Mouse (Mus musculus) layer of hippocampus, adult 8-10 months (tissue): ENCODE results near the gene RPS10-NUDT3. TPM values are rescaled to one million over a fixed set of nuclear protein-coding genes. Genes with fewer than 3 reads are reported as not detected.

ENCODE experiments used
- DNase-seq, 2 experiments: peaks; one replicate each; pipeline ENCODE4 v3.0.0; 2022; ENCODE audit warnings: low spot score in 2 of 2
- total RNA-seq, 4 experiments: library from RNA; stranded (reverse); gene quantifications; 2 replicates each; pipeline ENCODE4 v1.2.4; 2022

RPS10-NUDT3 gene
- total RNA-seq, 4 experiments from 2014 or later = 1.6 TPM; not detected in 3

GRCm38 (mm10) chr17:27575116-27575776, 59.8 kb downstream of the RPS10-NUDT3 start:
- peak in 1 of 2 experiments; percentile 10 for DNase-seq

DNA sequence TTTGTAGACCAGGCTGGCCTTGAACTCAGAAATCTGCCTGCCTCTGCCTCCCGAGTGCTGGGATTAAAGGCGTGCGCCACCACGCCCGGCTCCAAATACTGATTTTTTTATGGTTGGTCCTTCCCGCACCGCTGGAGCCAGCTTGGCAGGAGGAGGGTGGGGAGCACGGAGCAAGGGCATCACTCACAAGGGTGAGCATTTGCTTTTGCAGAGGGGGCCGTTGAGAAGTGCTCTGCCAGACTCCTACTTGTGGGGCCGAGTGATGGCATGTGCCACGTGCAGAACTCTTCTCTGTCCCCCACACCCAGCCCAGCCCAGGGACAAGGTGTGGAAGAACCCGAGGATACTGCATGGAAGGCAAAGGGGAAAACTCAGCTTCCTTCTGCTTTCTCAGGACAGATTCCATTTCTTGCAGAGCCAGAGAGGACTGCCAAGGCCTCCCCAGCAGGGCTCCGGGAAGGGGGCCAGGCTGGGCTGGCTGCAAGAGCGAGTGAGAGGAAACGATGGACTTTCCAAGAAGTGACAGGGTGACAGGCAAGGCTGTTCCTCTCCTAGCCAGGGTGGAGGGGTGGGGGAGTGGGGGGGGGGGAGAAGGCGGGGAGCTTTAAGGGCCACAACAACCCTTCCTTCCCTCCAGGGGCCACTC, 60.4 kb downstream of the RPS10-NUDT3 start:
- DNase-seq = peak in 1 of 2 experiments; percentile 55

DNA sequence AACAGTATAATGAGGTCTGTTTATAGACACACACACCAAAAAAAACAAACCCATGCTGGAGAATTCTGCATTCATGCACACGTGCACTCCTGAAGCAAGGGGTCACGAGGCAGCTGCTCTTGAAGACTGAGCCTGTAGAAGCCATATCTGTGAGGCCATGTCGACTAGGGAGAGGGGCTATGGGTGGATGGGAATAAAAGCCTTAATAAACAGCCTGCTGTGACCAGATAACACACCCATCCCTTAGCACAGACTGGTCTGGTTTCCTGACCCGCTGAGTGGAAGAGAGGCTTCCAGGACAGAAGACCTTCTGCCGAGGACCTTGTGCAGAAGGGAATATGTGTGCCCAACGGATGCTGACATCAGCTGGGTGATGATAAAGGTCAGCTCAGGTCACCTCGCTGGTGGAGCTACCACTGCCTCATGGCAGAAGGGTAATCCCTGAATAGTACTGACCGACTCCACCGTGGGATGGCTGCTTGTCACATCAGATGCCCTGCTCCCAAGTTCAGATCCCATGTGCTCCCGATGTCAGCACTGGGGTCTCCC, 61.2 kb downstream of the RPS10-NUDT3 start:
- no peak for DNase-seq

DNA sequence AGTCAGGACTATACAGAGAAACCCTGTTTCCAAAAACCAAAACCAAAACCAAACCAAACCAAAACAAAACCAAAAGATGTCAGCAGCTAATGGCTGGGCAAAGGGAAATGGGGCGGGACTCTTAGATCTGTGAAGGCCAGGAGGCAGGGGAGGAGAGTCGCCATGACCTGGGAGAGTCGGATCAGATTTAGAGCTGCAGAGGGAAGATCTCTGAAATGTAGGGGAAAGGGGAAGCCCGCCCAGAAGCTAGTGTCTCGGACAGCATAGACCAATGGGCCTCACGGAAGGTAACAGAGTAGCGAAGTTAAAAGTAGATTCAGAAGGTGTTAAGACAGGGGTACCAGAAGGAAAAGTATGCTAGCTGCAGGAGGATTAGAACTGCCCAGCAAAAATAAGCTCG, 63.7 kb downstream of the RPS10-NUDT3 start:
- no peak for DNase-seq

DNA sequence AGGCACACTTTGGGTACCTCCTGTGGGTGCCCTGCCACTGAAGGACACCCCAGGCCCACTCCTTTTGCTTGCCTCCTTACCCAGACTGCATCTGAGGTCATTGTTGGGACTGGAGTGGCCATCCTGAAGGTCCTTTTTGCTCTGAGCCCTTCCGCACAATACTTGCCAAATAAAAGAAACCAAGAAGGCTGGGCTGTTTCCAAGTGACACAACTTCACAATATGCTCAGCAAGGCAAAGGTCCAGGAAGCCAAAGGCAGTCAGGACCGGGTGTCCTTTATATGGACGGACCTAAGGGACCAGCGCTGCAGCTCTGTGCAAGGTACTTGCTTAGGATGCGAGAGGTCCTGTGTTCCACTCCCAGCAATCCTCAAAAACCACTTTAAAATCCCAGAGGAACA, 66.8 kb downstream of the RPS10-NUDT3 start:
- peak in 1 of 2 experiments; percentile 5 for DNase-seq

GRCm38 (mm10) chr17:27565942-27566267, 69.1 kb downstream of the RPS10-NUDT3 start:
- DNase-seq = no peak

DNA sequence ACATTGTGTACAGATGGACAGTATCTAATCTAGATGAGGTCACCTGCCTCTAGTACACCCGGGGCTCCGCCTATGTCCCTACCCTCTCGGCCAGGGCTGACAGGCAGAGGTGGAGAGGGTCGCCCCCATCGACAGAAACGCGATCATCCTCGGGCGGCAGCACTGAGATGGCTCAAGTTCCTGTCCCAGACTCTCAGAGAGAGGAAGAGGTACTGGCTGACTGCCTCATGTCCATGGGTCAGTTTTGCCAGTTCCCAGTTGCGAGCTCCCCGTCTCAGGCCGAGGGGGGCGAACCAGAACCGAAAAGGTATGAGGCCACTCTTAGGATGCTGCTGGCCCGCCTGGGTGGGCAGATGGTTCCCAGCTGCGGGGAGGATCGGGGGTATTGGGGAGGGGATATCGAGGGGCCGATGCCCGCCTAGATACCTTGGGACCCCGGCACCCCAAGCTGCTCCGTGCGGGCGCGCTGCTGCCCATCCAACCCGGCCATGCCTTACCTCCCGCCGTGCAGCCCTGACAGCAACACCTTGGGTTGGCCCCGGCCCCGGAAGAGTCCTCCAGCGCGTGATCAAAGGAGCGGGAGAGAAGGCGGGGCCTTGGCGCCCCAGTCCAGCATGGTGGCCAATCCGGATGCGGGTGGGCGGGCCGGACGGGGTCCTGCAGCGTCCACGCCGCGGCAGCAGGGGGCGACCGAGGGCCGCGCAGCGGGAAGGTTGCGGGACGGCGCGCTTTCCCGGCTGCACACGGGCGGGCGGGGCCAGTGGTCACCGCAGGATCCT, 69.7 kb downstream of the RPS10-NUDT3 start, which contains the start of gene AI413582:
Gene AI413582, minus strand, starts transcription at position 594 of the 779 bp plus-strand sequence.
- peak; percentile 89 to 96 for DNase-seq

GRCm38 (mm10) chr17:27564391-27565162, 70.4 kb downstream of the RPS10-NUDT3 start:
- DNase-seq = no peak

GRCm38 (mm10) chr17:27563771-27564244, 71.2 kb downstream of the RPS10-NUDT3 start:
- no peak for DNase-seq

GRCm38 (mm10) chr17:27561809-27562526, 73.1 kb downstream of the RPS10-NUDT3 start:
- peak in 1 of 2 experiments; percentile 52 for DNase-seq

DNA sequence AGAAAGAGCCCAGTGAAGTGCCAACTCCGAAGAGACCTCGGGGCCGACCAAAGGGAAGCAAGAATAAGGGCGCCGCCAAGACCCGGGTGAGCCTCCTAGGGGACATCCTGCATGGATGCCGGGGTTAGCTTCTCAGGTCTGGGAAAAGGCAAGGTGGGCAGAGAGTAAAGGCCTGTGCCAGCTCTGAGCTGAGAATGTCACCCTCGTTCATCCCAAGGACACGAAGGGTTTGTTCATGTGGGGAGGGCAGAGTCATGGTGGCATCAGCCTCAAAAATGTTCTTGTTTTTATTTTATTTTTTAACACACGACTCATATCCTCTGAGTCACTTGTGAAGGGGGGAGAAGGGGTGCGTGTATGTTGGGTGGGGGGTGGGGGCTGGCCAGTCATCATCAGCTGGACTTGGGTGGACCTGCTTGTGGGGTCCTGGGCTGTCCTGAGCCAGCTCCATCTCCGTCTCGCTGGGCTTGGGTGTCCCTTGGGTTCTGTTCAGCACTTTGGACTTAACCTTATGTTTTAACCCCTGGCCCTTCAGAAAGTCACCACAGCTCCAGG, 74.0 kb downstream of the RPS10-NUDT3 start:
- DNase-seq = no peak

- DNase-seq = no peak
Measured at GRCm38 (mm10) chr17:27559596-27559995, 75.4 kb downstream of the RPS10-NUDT3 start.

GRCm38 (mm10) chr17:27558845-27559244, 76.2 kb downstream of the RPS10-NUDT3 start:
- no peak for DNase-seq

DNA sequence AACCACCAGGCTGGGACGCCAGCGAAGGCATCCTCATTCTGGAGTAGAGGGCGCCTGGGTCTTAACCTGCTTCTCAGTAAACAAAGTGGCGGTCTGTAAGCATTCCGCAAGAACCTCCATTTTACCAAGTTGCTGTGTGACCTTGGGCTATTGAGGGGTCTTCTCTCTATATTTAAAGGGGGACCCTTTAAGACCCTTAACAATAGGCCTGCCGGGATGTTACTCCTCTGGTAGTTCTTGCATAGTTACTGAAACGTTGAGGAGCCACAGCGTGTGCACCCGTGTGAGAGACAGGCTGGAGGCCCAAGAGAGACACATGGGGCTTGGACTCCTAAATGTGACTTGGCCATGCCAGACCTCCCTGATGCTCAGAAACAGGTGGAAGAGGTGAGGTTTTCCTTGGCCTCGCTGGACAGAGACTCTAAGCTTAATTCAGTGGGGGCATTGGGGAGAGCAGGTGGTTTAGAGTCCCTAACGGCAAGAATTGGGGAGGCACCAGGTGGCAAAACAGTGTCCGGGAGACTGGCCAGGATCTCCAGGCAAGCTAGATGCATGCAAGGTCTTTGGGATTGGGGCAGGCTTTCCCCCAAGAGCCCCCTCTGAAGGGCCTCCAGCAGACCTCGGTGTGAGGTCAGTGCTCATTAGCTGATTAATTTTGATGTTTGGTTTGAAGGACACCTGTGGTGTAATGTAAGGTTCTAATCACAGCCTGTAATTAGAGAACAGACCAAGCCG, 76.9 kb downstream of the RPS10-NUDT3 start:
- DNase-seq = no peak

- DNase-seq = no peak
Measured at GRCm38 (mm10) chr17:27557181-27557926, 77.7 kb downstream of the RPS10-NUDT3 start.

DNA sequence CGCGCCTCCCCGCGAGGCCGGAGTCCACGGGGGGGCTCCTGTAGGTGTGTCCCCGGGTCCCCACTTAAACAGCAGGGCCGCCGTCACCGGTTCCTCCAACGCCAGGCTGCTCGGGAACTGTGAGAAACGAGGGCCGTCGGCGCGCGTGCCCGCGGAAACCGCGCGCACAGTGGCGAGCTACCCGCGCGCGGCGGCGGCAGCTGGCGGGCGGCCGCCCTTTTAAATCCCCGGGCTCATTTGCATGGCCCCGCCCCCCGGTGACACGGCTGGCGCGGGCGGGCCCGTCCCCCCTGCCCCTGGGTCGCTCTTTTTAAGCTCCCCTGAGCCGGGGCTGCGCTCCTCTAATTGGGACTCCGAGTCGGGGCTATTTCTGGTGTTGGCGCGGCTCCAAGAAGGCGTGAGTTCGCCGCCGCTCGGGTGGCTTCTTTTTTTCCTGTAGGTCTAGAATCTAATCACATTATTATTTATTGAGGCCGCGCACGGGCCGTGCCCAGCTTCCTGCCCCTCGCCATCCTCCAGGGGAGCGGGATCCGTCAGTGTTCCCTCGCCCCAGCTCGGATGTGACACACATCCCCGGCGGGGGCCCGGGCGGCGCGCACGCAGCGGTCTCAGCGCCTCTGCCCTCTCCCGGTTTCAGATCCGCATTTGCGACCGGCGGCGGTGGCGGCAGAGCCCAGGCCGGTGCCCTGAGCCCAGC, 78.6 kb downstream of the RPS10-NUDT3 start, which contains the start of gene Hmga1:
Gene Hmga1, plus strand, starts transcription at position 183 of the 697 bp plus-strand sequence.
- peak in 1 of 2 experiments; percentile 70 for DNase-seq

DNA sequence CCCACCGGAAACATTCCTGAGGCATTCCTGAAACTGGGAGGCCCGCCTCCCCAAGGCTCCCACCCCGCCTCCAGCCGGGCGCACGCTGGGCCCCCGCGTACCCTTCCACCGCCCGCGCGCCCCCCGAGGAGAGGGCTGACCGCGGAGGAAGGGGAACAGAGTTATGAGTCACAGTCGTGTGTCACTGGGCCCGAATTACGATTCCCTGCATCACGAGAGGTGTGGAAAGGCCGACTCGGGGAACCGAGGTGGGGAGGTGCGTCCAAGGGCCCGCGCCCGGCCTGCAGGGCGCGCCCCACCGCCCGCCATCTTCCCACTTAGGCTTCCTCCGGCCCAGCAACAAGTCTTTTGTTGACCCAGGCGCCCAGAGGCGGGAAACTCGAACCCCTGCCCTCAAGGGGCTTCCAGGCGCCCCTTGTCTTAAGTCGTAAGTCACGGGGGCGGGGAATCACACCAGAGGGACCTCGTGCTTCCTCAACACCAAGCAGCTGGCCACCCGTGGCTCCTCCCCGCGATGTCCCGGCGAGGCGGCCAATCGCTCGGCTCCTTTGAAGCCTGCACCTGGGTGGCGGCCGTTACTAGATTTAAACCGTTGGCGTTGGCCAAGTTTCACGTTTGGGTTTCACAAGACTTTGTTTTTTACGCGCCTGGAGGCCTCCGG, 79.4 kb downstream of the RPS10-NUDT3 start:
- no peak for DNase-seq
